Mouse (Mus musculus) intestine, embryonic 14.5 days (tissue): ENCODE measurements around the gene Tcea3. TPM values are rescaled to one million over a fixed set of nuclear protein-coding genes. Genes with fewer than 3 reads are reported as not detected.

Source experiments
- ATAC-seq: fragments of 200-750 bp; cut with Nextera tagmentation; replicated peaks from 2 replicates; pipeline ENCODE4 v1.8.0; 2017; ENCODE audit warnings: low read depth, moderate number of reproducible peaks, moderate TSS enrichment, moderate library complexity; ENCODE audit not compliant: low FRiP score, low TSS enrichment
- DNase-seq: peaks from one replicate; pipeline ENCODE4 v3.0.0-alpha.2; 2018; ENCODE audit warnings: low spot score
- H3K27ac ChIP-seq: fragments of 300-500 bp; sonication (generic); 2 replicates; pipeline ENCODE4 v1.5.1; 2014; ENCODE audit warnings: low read depth, mild to moderate bottlenecking, control low read depth
- H3K27me3 ChIP-seq: fragments of 300-500 bp; sonication (generic); replicated peaks from 2 replicates; pipeline ENCODE4 v1.6.1; 2014; ENCODE audit warnings: low read length, control low read depth; ENCODE audit not compliant: control insufficient read depth, insufficient read depth
- H3K36me3 ChIP-seq: fragments of 300-500 bp; sonication (generic); 2 replicates; pipeline ENCODE4 v1.6.1; 2014; ENCODE audit warnings: low read length, control low read depth; ENCODE audit not compliant: control insufficient read depth, insufficient read depth
- H3K4me1 ChIP-seq: fragments of 300-500 bp; sonication (generic); replicated peaks from 2 replicates; pipeline ENCODE4 v1.6.1; 2014; ENCODE audit warnings: low read length, control low read depth, mixed read lengths; ENCODE audit not compliant: control insufficient read depth, insufficient read depth
- H3K4me2 ChIP-seq: fragments of 300-500 bp; sonication (generic); 2 replicates; pipeline ENCODE4 v1.6.1; 2014; ENCODE audit warnings: low read length
- H3K4me3 ChIP-seq: fragments of 300-500 bp; sonication (generic); 2 replicates; pipeline ENCODE4 v1.5.1; 2014; ENCODE audit warnings: low read depth, low read length, control low read depth, mixed read lengths
- H3K9ac ChIP-seq: fragments of 300-500 bp; sonication (generic); 2 replicates; pipeline ENCODE4 v1.6.1; 2014; ENCODE audit warnings: mild to moderate bottlenecking, low read length
- H3K9me3 ChIP-seq: fragments of 300-500 bp; sonication (generic); 2 replicates; pipeline ENCODE4 v1.6.1; 2016; ENCODE audit warnings: low read length, control low read depth; ENCODE audit not compliant: control insufficient read depth
- WGBS: fragments of 180-500 bp; shearing (Covaris S2); extraction: QIAGEN DNeasy Blood & Tissue Kit; methylation state at CpG from one replicate; pipeline ENCODE4 v1.1.7; 2014; 5-methylcytosine and 5-hydroxymethylcytosine counted together
- polyA plus RNA-seq: library from polyadenylated mRNA; unstranded; fragments of >200 nt; fragmentation: Nextera tagmentation; extraction: Ambion mirVana; gene quantifications from 2 replicates; pipeline ENCODE4 v1.2.1, GENCODE M21; 2014

Gene Tcea3
- polyA plus RNA-seq, 1 experiment from 2014 or later = 18.7 TPM

DNA sequence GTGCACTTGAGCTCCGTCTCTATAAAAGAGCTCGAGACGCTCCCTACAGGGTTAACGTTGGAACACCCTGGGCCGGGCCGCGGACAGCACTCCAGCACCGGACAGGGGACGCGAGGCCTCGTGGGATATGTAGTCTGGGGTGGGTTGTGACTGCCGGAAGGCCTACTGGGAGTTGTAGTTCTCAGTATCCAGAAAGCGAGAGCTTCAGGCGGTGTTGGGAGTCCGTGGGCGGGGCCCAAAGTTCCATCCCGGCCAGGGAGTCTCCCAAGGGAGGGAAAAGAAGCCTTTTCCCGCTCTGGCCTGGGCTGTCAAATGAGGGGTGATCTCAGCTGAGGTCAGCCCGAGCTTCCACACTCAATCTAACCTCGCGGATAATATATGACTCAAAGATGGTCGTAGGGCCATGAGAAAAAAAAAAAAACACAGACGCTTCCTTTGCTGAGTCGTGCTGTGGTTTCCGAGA is 37.9 kb downstream of the Tcea3 start:
- Histone ChIP-seq H3K4me1 (peaks cover 31% of the 10 kb centered on the region), H3K36me3 (peaks cover 33% of the 10 kb centered on the region), H3K4me3 (peak overlapping the region; percentile 74), H3K9ac (peak overlapping the region; percentile 65), H3K4me2 (peak overlapping the region; percentile 94), H3K27me3 (peaks cover 2% of the 10 kb centered on the region; the same call in 1 of the 2 replicates), H3K9me3 (0 out of 2 replicates have a peak, but pooled peaks cover 5% of the 10 kb centered on the region), H3K27ac (peak overlapping the region; percentile 91)
- ATAC-seq = peak; percentile 91
- WGBS = under 1% methylated on average over 25 of the region's 25 CpGs
- DNase-seq = no peak

DNA sequence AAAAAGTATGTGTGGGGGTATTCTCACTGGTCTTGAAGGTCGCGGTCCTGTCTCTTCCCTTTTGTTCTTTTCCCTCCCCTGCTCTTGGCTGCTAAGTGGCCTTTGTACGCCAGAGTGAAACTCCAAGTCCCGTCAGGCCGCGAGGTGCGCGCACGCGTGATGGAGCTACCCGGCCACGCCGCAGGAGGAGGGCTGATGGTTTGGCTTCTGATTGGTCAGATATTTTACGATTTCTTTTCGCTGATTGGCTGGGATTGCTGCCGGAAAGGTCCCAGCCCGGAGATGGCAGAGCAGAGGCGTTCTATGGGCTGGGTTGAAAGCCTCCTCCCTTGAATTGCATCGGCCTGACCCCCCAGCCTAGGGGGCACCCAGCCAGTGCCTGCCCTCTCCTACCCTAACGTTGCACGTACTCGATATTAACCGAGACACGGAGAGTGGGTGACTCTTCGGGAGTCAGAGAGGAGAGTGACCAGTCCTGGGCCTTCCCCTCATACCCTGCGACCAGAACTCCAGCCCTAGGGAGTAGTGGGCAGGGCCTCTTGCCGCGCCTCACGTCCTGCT is 38.4 kb downstream of the Tcea3 start:
- Histone ChIP-seq H3K27me3 (peaks cover 2% of the 10 kb centered on the region; the same call in 1 of the 2 replicates), H3K4me1 (peaks cover 31% of the 10 kb centered on the region), H3K36me3 (peaks cover 38% of the 10 kb centered on the region), H3K4me2 (peak overlapping the region; percentile 94), H3K9ac (peak overlapping the region; percentile 65), H3K9me3 (0 out of 2 replicates have a peak, but pooled peaks cover 8% of the 10 kb centered on the region), H3K27ac (peak overlapping the region; percentile 91), H3K4me3 (peak overlapping the region; percentile 74)
- DNase-seq = peak; percentile 93
- peak; percentile 91 for ATAC-seq
- WGBS = 0% methylated on average over 28 of the region's 29 CpGs

- Histone ChIP-seq H3K27ac (no peak overlapping the region), H3K36me3 (peaks cover 74% of the 10 kb centered on the region), H3K9ac (no peak overlapping the region), H3K4me3 (no peak overlapping the region), H3K4me2 (no peak overlapping the region), H3K4me1 (peaks cover 12% of the 10 kb centered on the region), H3K27me3 (peaks cover 2% of the 10 kb centered on the region; the same call in 1 of the 2 replicates), H3K9me3 (0 out of 2 replicates have a peak, but pooled peaks cover 8% of the 10 kb centered on the region)
- WGBS = 55% methylated on average over 66 of the region's 66 CpGs
- DNase-seq (no peak), ATAC-seq (no peak)
These were observed 42.6 kb downstream of the Tcea3 start for GRCm38 (mm10) chr4:136289918-136290780.

DNA sequence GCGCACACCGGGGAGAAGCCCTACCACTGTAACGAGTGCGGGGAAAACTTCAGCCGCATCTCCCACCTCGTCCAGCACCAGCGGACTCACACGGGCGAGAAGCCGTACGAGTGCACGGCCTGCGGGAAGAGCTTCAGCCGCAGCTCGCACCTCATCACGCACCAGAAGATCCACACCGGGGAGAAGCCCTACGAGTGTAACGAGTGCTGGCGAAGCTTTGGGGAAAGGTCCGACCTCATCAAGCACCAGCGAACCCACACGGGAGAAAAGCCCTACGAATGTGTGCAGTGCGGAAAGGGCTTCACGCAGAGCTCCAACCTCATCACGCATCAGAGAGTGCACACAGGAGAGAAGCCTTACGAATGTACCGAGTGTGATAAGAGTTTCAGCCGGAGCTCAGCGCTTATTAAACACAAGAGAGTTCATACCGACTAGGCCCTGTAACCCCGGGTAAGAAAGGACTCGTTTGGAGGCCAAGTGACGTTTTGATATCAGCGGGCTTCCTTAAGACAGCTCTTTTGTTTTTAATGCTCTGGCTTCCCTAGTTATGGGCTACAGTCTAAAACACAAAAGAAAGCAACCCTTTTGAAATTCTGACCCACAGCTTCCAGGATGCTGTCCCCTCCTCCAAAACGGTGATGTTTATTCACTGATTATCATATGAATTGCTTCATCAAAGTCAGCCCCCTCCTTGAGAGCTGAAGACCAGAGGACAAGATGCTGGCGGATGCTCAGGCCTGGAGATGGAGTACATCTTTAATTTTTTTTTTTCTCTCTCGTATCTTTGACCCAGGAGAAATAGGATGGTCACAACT is 43.5 kb downstream of the Tcea3 start:
- H3K4me3 ChIP-seq = no peak overlapping the region
- H3K36me3 ChIP-seq = peaks cover 74% of the 10 kb centered on the region
- ATAC-seq (no peak), DNase-seq (no peak)
- H3K9me3 ChIP-seq = 0 out of 2 replicates have a peak, but pooled peaks cover 8% of the 10 kb centered on the region
- H3K4me1 ChIP-seq = peaks cover 12% of the 10 kb centered on the region
- no peak overlapping the region for H3K4me2 ChIP-seq
- WGBS = 73% methylated on average over 39 of the region's 39 CpGs
- H3K9ac ChIP-seq = no peak overlapping the region
- H3K27ac ChIP-seq = no peak overlapping the region
- peaks cover 2% of the 10 kb centered on the region; the same call in 1 of the 2 replicates for H3K27me3 ChIP-seq

GRCm38 (mm10) chr4:136291692-136292091 is 44.2 kb downstream of the Tcea3 start:
- Histone ChIP-seq H3K9me3 (0 out of 2 replicates have a peak, but pooled peaks cover 8% of the 10 kb centered on the region), H3K27me3 (peaks cover 2% of the 10 kb centered on the region; the same call in 1 of the 2 replicates), H3K4me1 (peaks cover 7% of the 10 kb centered on the region), H3K4me3 (no peak overlapping the region), H3K9ac (no peak overlapping the region), H3K4me2 (no peak overlapping the region), H3K36me3 (peaks cover 74% of the 10 kb centered on the region), H3K27ac (no peak overlapping the region)
- 91% methylated on average over 6 of the region's 6 CpGs for WGBS
- ATAC-seq (no peak), DNase-seq (no peak)

- H3K4me1 ChIP-seq = no peaks in the 10 kb centered on the region
- no peak overlapping the region for H3K27ac ChIP-seq
- H3K9me3 ChIP-seq = no peaks in the 10 kb centered on the region
- H3K4me2 ChIP-seq = no peak overlapping the region
- H3K36me3 ChIP-seq = peaks cover 36% of the 10 kb centered on the region
- DNase-seq (no peak), ATAC-seq (no peak)
- H3K4me3 ChIP-seq = no peak overlapping the region
- WGBS = 67% methylated on average over 7 of the region's 7 CpGs
- no peaks in the 10 kb centered on the region for H3K27me3 ChIP-seq
- H3K9ac ChIP-seq = no peak overlapping the region
These were observed 48.4 kb downstream of the Tcea3 start for GRCm38 (mm10) chr4:136295941-136296340.

GRCm38 (mm10) chr4:136302462-136302861 is 54.9 kb downstream of the Tcea3 start:
- WGBS = 57% methylated on average over 4 of the region's 4 CpGs

GRCm38 (mm10) chr4:136304181-136304580 is 56.7 kb downstream of the Tcea3 start:
- WGBS = 30% methylated on average over 2 of the region's 2 CpGs

More at GRCm38 (mm10) chr4:136302462-136302861, 54.9 kb downstream of the Tcea3 start:
- no peak overlapping the region for H3K9ac ChIP-seq
- no peaks in the 10 kb centered on the region for H3K9me3 ChIP-seq
- H3K36me3 ChIP-seq = no peaks in the 10 kb centered on the region
- no peaks in the 10 kb centered on the region for H3K4me1 ChIP-seq
- H3K4me2 ChIP-seq = no peak overlapping the region
- no peak for DNase-seq
- H3K4me3 ChIP-seq = no peak overlapping the region
- no peaks in the 10 kb centered on the region for H3K27me3 ChIP-seq
- ATAC-seq = no peak
- no peak overlapping the region for H3K27ac ChIP-seq

More at GRCm38 (mm10) chr4:136304181-136304580, 56.7 kb downstream of the Tcea3 start:
- H3K4me2 ChIP-seq = no peak overlapping the region
- H3K27me3 ChIP-seq = no peaks in the 10 kb centered on the region
- no peaks in the 10 kb centered on the region for H3K36me3 ChIP-seq
- no peak overlapping the region for H3K27ac ChIP-seq
- peaks cover 3% of the 10 kb centered on the region for H3K4me1 ChIP-seq
- H3K9ac ChIP-seq = no peak overlapping the region
- ATAC-seq (no peak), DNase-seq (no peak)
- no peak overlapping the region for H3K4me3 ChIP-seq
- no peaks in the 10 kb centered on the region for H3K9me3 ChIP-seq
